Comparison of ENCODE assay signal across 13 mouse cellular contexts in genomic region chr5:149089456-149089855, GRCm38 (mm10).
"Had no signal": no experiment of that assay in that cellular context is flagged by ENCODE, and none has a peak within 500 bp of the region (broad histone marks: within the 10 kb centered on the region; RNA-seq: fewer than 3 reads in every experiment).

No protein-coding gene starts in this region.

- H3K4me3 ChIP-seq: megakaryocyte, embryonic 14.5 days; midbrain, embryonic 12.5 days; neural tube, embryonic 12.5 days; stomach, embryonic 15.5 days had no signal

- ATAC-seq: midbrain, embryonic 16.5 days had no signal

- DNase-seq: lung, embryonic 14.5 days; lung, postnatal 10 days; midbrain, embryonic 14.5 days; right cerebral cortex, postnatal 14 days; thymus, adult 2 months; thymus, postnatal 25 days; thymus, postnatal 4 days had no signal

- H3K36me3 ChIP-seq: midbrain, embryonic 12.5 days; neural tube, embryonic 12.5 days; stomach, embryonic 15.5 days had no signal

- H3K9me3 ChIP-seq: midbrain, embryonic 12.5 days; neural tube, embryonic 12.5 days; stomach, embryonic 15.5 days had no signal

- H3K4me2 ChIP-seq: lung, embryonic 14.5 days; midbrain, embryonic 12.5 days; neural tube, embryonic 12.5 days; stomach, embryonic 15.5 days had no signal

- H3K27ac ChIP-seq: midbrain, embryonic 12.5 days; neural tube, embryonic 12.5 days; stomach, embryonic 15.5 days; stomach, postnatal 0 days had no signal

- H3K9ac ChIP-seq: lung, embryonic 14.5 days; midbrain, embryonic 12.5 days; neural tube, embryonic 12.5 days; stomach, embryonic 15.5 days had no signal

- H3K27me3 ChIP-seq: midbrain, embryonic 12.5 days; neural tube, embryonic 12.5 days; stomach, embryonic 15.5 days had no signal

- H3K4me1 ChIP-seq: midbrain, embryonic 12.5 days; neural tube, embryonic 12.5 days; stomach, embryonic 15.5 days had no signal
